Mouse (Mus musculus) thymus, adult 2 months (tissue): ENCODE measurements around the gene Abhd5. TPM values are rescaled to one million over a fixed set of nuclear protein-coding genes. Genes with fewer than 3 reads are reported as not detected.
"Not testable (repeated sequence)": the region's sequence is repeated elsewhere in the genome, so short reads cannot be mapped to it uniquely, and the experiment has no call there.

Experiments used
- DNase-seq: peaks from one replicate; pipeline ENCODE4 v3.0.0; 2021
- H3K27ac ChIP-seq: fragments of 200-500 bp; 2 replicates; pipeline ENCODE4 v1.5.1; 2012; ENCODE audit warnings: low read length, control low read depth; ENCODE audit not compliant: control insufficient read depth, insufficient read depth
- H3K27me3 ChIP-seq: fragments of 200-500 bp; 2 replicates; pipeline ENCODE4 v1.6.1; 2012; ENCODE audit warnings: mild to moderate bottlenecking, low read length, moderate library complexity, mixed read lengths; ENCODE audit not compliant: control insufficient read depth, insufficient read depth
- H3K36me3 ChIP-seq: fragments of 200-500 bp; 2 replicates; pipeline ENCODE4 v1.6.1; 2012; ENCODE audit warnings: mild to moderate bottlenecking, low read length, moderate library complexity; ENCODE audit not compliant: control insufficient read depth, insufficient read depth
- H3K4me1 ChIP-seq: fragments of 200-500 bp; replicated peaks from 2 replicates; pipeline ENCODE4 v1.6.1; 2012; ENCODE audit warnings: low read length; ENCODE audit not compliant: control insufficient read depth, insufficient read depth
- H3K4me3 ChIP-seq: fragments of 200-500 bp; 2 replicates; pipeline ENCODE4 v1.5.1; 2012; ENCODE audit warnings: mild to moderate bottlenecking, low read length, control low read depth, moderate library complexity; ENCODE audit not compliant: control insufficient read depth, insufficient read depth
- CTCF ChIP-seq: fragments of 200-500 bp; IDR thresholded peaks from 2 replicates; pipeline ENCODE4 v1.5.1; 2012; ENCODE audit warnings: mild to moderate bottlenecking, control low read depth, low read length, moderate library complexity, borderline replicate concordance; ENCODE audit not compliant: control insufficient read depth, poor library complexity, insufficient read depth; ENCODE audit errors: extremely low read depth
- POLR2A ChIP-seq: fragments of 200-500 bp; IDR thresholded peaks from 2 replicates; pipeline ENCODE4 v1.6.1; 2012; ENCODE audit warnings: mild to moderate bottlenecking, low read length, control low read depth, moderate library complexity; ENCODE audit not compliant: control insufficient read depth, poor library complexity, insufficient read depth; ENCODE audit errors: extremely low read depth
- WGBS: fragments of 180-500 bp; shearing (Covaris S2); methylation state at CpG from one replicate; pipeline ENCODE4 v1.1.7; 2018; 5-methylcytosine and 5-hydroxymethylcytosine counted together
- polyA plus RNA-seq: library from polyadenylated mRNA; depleted of rRNA; stranded (reverse); fragments of >200 nt; gene quantifications from 2 replicates; pipeline ENCODE4 v1.2.3, GENCODE M21; 2012; rRNA removed

Gene Abhd5
- 10.2 and 12.4 TPM in 2 replicates for polyA plus RNA-seq

GRCm38 (mm10) chr9:122351303-122352024, at the start of gene Abhd5:
Abhd5 (plus strand) TSS chr9:122351608.
- Histone ChIP-seq H3K4me3 (peak within 1 kb of the TSS; percentile 66), H3K36me3 (no peaks in the 10 kb centered on the region), H3K4me1 (peaks cover 3% of the 10 kb centered on the region; the same call in 1 of the 2 replicates), H3K27ac (no peak within 1 kb of the TSS), H3K27me3 (peaks cover 8% of the 10 kb centered on the region; the same call in 1 of the 2 replicates)
- TF ChIP-seq POLR2A, result peak; percentile 63
- peak; percentile 78; the same call in 1 of the 2 replicates for TF ChIP-seq CTCF
- WGBS, result 2% methylated on average over 84 of the region's 84 CpGs
- DNase-seq, result peak; percentile 83

- Histone ChIP-seq H3K4me1 (no peaks in the 10 kb centered on the region), H3K27me3 (no peaks in the 10 kb centered on the region), H3K4me3 (no peak overlapping the region), H3K27ac (no peak overlapping the region), H3K36me3 (no peaks in the 10 kb centered on the region)
- TF ChIP-seq POLR2A, result no peak
- no peak for TF ChIP-seq CTCF
- no peak for DNase-seq
- 65% methylated on average over 3 of the region's 3 CpGs for WGBS
Observed at GRCm38 (mm10) chr9:122305302-122305701, 46.1 kb upstream of the Abhd5 start.

DNA sequence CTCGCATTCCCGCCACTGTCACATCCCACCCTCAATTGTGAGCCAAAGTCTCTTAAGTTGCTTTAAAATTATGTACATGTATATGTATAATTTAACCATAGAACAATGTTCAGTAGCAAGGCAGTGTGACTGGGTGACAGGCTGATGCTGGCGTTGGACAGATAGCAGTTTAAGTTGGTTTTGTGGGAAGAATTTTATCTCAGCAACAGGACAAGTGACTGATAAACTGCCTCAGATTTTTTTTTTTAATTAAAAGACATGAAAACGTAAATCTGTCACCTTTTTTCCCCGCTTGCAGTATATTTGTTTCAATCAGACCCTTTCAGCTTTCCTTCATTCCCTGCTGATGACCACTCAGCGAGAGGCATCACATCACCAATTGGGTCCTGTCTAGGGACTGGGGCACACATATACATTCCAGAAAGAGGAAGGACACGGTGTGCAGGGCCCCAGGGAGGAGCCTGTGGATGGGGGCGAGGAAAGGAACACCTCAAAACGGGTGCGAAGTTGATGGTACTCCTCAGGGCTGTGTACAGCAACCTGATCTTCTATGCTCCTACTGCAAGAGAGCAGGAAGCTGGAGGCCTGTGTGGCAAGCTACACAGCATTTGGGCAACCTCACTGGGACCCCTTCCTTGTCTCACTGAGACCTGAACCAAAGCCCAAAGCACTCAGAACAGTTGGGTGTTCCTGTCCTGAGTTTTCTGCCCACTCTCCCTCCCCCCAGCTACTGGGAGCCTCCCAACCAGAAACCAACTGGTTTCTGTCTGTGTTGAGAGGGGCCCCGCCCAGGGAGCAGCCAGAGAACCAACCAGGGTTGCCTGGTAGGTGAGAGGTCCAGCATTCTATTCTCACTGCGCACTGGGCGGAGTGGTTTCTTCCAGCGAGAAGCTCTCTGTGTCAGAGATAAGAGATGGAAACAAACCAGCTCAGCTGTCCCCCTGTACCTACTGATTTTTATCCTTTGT, 42.1 kb upstream of the Abhd5 start:
- TF ChIP-seq CTCF, result no peak
- TF ChIP-seq POLR2A, result no peak
- H3K4me3 ChIP-seq, result no peak overlapping the region
- no peaks in the 10 kb centered on the region for H3K36me3 ChIP-seq
- no peak for DNase-seq
- no peaks in the 10 kb centered on the region for H3K4me1 ChIP-seq
- WGBS, result 73% methylated on average over 14 of the region's 14 CpGs
- no peaks in the 10 kb centered on the region for H3K27me3 ChIP-seq
- H3K27ac ChIP-seq, result no peak overlapping the region

DNA sequence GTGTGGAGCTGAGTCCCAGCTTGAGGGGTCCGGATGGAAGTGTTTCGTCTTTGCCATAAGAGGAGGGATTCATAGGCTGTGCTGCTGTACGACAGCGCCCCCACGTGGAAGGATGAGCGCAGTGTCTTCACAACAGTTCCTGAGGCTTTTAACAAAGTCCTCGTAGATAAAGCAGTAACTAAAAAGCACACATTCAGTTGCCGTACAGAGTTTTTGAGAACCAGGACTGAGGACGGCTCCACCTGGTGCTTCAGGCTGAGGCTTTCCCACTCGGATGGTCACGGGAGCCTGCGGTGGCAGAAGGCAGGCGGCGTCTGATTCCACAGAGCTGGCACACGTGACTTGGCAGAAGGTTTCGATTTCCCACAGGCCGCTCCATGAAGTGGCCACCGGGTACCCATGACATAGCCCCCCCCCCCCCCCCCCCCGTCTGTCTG, 40.8 kb upstream of the Abhd5 start:
- no peak for TF ChIP-seq POLR2A
- peak; percentile 70; the same call in 1 of the 2 replicates for TF ChIP-seq CTCF
- 6% methylated on average over 19 of the region's 19 CpGs for WGBS
- peak; percentile 82 for DNase-seq
- Histone ChIP-seq H3K4me1 (no peaks in the 10 kb centered on the region), H3K4me3 (peak overlapping the region; percentile 52), H3K36me3 (no peaks in the 10 kb centered on the region), H3K27me3 (no peaks in the 10 kb centered on the region), H3K27ac (no peak overlapping the region)

GRCm38 (mm10) chr9:122311051-122311760, 40.2 kb upstream of the Abhd5 start:
- TF ChIP-seq CTCF, result no peak
- no peak for TF ChIP-seq POLR2A
- H3K4me1 ChIP-seq, result no peaks in the 10 kb centered on the region
- no peak for DNase-seq
- H3K27me3 ChIP-seq, result no peaks in the 10 kb centered on the region
- no peaks in the 10 kb centered on the region for H3K36me3 ChIP-seq
- no peak overlapping the region for H3K27ac ChIP-seq
- WGBS, result 76% methylated on average over 7 of the region's 7 CpGs
- no peak overlapping the region for H3K4me3 ChIP-seq

DNA sequence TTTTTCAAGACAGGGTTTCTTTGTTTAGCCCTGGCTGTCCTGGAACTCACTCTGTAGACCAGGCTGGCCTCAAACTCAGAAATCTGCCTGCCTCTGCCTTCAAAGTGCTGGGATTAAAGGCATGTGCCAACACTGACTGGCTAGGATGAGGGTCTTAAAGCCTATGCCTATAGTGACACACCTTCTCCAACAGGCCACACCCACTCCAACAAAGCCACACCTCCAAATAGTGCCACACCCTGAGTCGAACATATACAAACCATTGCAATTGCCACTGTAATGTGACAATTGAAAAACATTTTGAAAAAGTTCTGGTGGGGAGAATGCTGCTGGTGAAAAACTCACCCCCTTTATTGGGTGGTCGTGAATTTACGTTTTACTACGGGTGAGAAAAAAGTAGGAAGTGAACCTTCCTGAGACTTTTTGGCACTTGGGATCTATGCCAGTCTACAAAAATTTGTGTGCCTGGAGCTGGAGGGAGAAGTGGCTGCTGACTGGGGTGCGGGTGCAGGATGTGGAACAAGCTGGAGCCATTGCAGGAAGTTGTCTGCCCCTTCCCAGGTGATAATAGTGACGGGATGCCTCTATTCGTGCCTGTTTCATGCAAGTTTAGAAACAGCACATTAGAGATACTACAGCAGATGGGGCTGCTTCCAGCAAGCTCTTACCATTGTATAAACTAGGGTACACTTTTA, 39.0 kb upstream of the Abhd5 start:
- no peak overlapping the region for H3K27ac ChIP-seq
- no peaks in the 10 kb centered on the region for H3K27me3 ChIP-seq
- H3K36me3 ChIP-seq, result no peaks in the 10 kb centered on the region
- no peak for TF ChIP-seq POLR2A
- TF ChIP-seq CTCF, result no peak
- no peak for DNase-seq
- H3K4me3 ChIP-seq, result no peak overlapping the region
- no peaks in the 10 kb centered on the region for H3K4me1 ChIP-seq
- 72% methylated on average over 7 of the region's 7 CpGs for WGBS

DNA sequence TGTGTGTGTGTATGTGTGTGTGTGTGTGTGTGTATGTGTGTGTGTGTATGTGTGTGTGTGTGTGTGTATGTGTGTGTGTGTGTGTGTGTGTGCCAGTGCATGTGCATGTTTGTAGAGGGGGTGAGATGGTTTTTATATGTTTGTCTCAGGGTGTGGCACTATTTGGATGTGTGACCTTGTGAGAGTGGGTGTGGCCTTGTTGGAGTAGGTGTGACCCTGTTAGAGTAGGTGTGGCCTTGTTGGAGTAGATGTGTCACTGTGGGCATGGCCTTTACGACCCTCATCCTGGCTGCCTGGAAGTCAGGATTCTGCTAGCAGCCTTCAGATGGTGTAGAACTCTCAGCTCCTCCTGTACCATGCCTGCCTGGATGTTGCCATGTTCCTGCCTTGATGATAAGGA, 38.3 kb upstream of the Abhd5 start:
- H3K36me3 ChIP-seq, DNase-seq, H3K27ac ChIP-seq, H3K4me1 ChIP-seq, H3K27me3 ChIP-seq, H3K4me3 ChIP-seq: not testable (repeated sequence)
- WGBS, result 88% methylated on average over 1 of the region's 1 CpGs
